Mouse (Mus musculus): Measurements from ENCODE around the gene Eif3l. TPM values are rescaled to one million over a fixed set of nuclear protein-coding genes. Genes with fewer than 3 reads are reported as not detected.

Gene Eif3l
- polyA plus RNA-seq, 1 experiment from 2014 or later: 179 TPM

DNA sequence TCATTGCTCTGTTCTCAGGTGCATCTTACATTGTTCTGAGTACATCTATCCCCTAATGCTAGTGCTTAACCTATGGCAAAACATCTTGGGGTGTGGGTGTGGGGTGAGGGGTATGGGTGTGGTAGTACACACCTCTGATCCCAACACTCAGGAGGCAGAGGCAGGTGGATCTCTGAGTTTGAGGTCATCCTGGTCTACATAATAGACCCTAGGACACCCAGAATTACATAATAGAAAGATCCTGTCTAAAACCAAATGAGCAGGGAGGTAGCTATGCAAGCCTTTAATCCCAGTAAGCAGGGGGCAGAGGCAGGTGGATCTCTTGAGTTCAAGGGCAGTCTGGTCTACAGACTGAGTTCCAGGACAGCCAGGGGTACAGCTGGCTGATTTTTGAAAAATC is 1.2 kb upstream of the Eif3l start:
- peaks cover 24% of the 10 kb centered on the region for H3K36me3 ChIP-seq
- peaks cover 28% of the 10 kb centered on the region for H3K4me1 ChIP-seq (replicated peaks)
- H3K27ac ChIP-seq: no peak overlapping the region
- H3K4me2 ChIP-seq: no peak overlapping the region
- ATAC-seq (ENCODE audit: low FRiP score): no peak
- no peaks in the 10 kb centered on the region for H3K27me3 ChIP-seq
- no peak overlapping the region for H3K9ac ChIP-seq
- no peaks in the 10 kb centered on the region for H3K9me3 ChIP-seq
- no peak overlapping the region for H3K4me3 ChIP-seq

- Histone ChIP-seq H3K9ac (peak overlapping the region; percentile 60; the same call in 1 of the 2 replicates), H3K4me1 (replicated peaks) (peaks cover 28% of the 10 kb centered on the region), H3K9me3 (no peaks in the 10 kb centered on the region), H3K27me3 (no peaks in the 10 kb centered on the region), H3K36me3 (peaks cover 31% of the 10 kb centered on the region), H3K4me3 (peak overlapping the region; percentile 97), H3K27ac (peak overlapping the region; percentile 82), H3K4me2 (peak overlapping the region; percentile 89)
- 37% methylated on average over 10 of the region's 10 CpGs for WGBS
- no peak for ATAC-seq (ENCODE audit: low FRiP score)
Observed at GRCm38 (mm10) chr15:79074446-79074845, 533 bp upstream of the Eif3l start.

- Histone ChIP-seq H3K4me2 (peak overlapping the region; percentile 89), H3K27ac (peak overlapping the region; percentile 82), H3K36me3 (peaks cover 42% of the 10 kb centered on the region), H3K4me3 (peak overlapping the region; percentile 97), H3K4me1 (replicated peaks) (peaks cover 28% of the 10 kb centered on the region), H3K9me3 (no peaks in the 10 kb centered on the region), H3K9ac (peak overlapping the region; percentile 87), H3K27me3 (no peaks in the 10 kb centered on the region)
- ATAC-seq (ENCODE audit: low FRiP score): no peak
- 39% methylated on average over 15 of the region's 15 CpGs for WGBS
Observed at GRCm38 (mm10) chr15:79075658-79076365, 833 bp downstream of the Eif3l start.

DNA sequence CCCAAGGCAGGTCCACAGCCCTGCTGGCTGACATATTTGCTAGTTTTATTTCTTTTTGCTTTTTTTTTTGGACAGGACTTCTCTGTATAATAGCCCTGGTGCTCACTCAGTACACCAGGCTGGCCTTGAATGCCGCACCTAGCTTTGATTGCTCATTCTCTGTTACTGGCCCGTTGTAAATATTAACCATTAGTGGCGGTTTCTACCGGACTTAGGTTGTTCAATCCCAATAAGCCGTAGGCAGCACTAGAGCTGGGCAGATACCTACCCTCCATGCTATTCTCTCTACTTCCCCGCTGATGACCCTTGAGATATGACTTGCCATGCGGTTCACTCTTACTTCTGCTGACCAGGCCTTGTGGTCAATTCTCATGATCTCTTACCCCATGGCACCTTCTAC is 4.6 kb downstream of the Eif3l start:
- no peak overlapping the region for H3K4me2 ChIP-seq
- H3K27ac ChIP-seq: no peak overlapping the region
- H3K4me3 ChIP-seq: no peak overlapping the region
- no peak for ATAC-seq (ENCODE audit: low FRiP score)
- no peaks in the 10 kb centered on the region for H3K9me3 ChIP-seq
- 97% methylated on average over 7 of the region's 7 CpGs for WGBS
- peaks cover 22% of the 10 kb centered on the region for H3K4me1 ChIP-seq (replicated peaks)
- H3K36me3 ChIP-seq: peaks cover 80% of the 10 kb centered on the region
- no peak overlapping the region for H3K9ac ChIP-seq
- H3K27me3 ChIP-seq: no peaks in the 10 kb centered on the region

GRCm38 (mm10) chr15:79092284-79092683 is 17.3 kb downstream of the Eif3l start:
- ATAC-seq (ENCODE audit: low FRiP score): no peak
- Histone ChIP-seq H3K36me3 (peaks cover 84% of the 10 kb centered on the region), H3K4me3 (no peak overlapping the region), H3K4me1 (replicated peaks) (0 out of 2 replicates have a peak, but pooled peaks cover under 1% of the 10 kb centered on the region), H3K9me3 (no peaks in the 10 kb centered on the region), H3K9ac (no peak overlapping the region), H3K27ac (no peak overlapping the region), H3K27me3 (no peaks in the 10 kb centered on the region), H3K4me2 (no peak overlapping the region)
- WGBS: 97% methylated on average over 6 of the region's 6 CpGs

- 85% methylated on average over 7 of the region's 7 CpGs for WGBS
- no peak overlapping the region for H3K4me2 ChIP-seq
- no peaks in the 10 kb centered on the region for H3K9me3 ChIP-seq
- H3K9ac ChIP-seq: no peak overlapping the region
- 0 out of 2 replicates have a peak, but pooled peaks cover 5% of the 10 kb centered on the region for H3K4me1 ChIP-seq (replicated peaks)
- no peak overlapping the region for H3K27ac ChIP-seq
- peaks cover 76% of the 10 kb centered on the region for H3K36me3 ChIP-seq
- H3K4me3 ChIP-seq: no peak overlapping the region
- H3K27me3 ChIP-seq: no peaks in the 10 kb centered on the region
- ATAC-seq (ENCODE audit: low FRiP score): no peak
Observed at GRCm38 (mm10) chr15:79093083-79093839, 18.3 kb downstream of the Eif3l start.

DNA sequence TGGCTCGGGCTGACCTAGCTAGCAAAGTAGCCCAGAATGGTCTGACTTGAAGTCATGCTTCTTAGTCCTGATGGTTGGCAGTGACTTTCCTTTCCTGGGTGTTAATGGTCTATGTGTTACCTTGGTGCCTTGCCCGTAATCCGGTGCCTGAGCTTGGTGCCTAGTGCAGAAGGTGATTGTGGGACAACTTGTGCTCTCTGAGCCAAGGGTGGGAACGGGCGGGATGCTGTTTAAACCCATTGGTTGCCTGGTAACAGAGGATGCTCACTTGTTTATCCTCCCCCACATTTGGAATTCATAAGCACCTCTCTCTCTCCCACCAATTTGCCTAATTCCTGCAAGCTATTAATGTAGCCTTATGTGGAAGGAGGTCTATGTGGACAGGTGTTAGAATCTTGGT is 20.5 kb downstream of the Eif3l start:
- WGBS: 83% methylated on average over 5 of the region's 5 CpGs
- Histone ChIP-seq H3K9me3 (no peaks in the 10 kb centered on the region), H3K36me3 (peaks cover 56% of the 10 kb centered on the region), H3K27ac (no peak overlapping the region), H3K9ac (no peak overlapping the region), H3K27me3 (no peaks in the 10 kb centered on the region; the same call in 1 of the 2 replicates), H3K4me1 (replicated peaks) (0 out of 2 replicates have a peak, but pooled peaks cover 5% of the 10 kb centered on the region), H3K4me2 (no peak overlapping the region), H3K4me3 (no peak overlapping the region)
- ATAC-seq (ENCODE audit: low FRiP score): no peak

GRCm38 (mm10) chr15:79096556-79096955 is 21.6 kb downstream of the Eif3l start:
- no peak overlapping the region for H3K27ac ChIP-seq

DNA sequence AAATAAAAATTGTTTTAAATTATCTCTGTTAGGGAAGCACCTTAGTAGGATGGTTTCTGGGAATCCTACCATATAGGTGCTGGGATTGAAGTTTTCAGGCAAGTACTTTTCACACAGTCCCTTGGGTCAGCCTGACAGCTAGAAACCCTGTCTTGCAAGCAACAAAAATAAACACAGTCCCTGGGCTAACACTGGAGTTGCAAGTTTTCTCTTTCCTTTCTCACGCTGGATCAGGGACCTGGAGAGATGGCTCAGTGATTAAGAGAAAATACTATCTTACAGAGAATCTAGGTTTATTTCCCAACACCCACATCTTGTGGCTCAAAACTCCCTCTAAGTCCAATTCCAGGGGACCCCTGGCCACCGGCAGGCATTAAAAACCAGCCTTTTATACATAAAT is 22.2 kb downstream of the Eif3l start:
- H3K9ac ChIP-seq: no peak overlapping the region
- H3K4me1 ChIP-seq (replicated peaks): 0 out of 2 replicates have a peak, but pooled peaks cover 5% of the 10 kb centered on the region
- 48% methylated on average over 2 of the region's 2 CpGs for WGBS
- H3K4me2 ChIP-seq: no peak overlapping the region
- H3K27me3 ChIP-seq: no peaks in the 10 kb centered on the region; the same call in 1 of the 2 replicates
- peak overlapping the region; percentile 23; the same call in 1 of the 2 replicates for H3K27ac ChIP-seq
- H3K9me3 ChIP-seq: no peaks in the 10 kb centered on the region
- ATAC-seq (ENCODE audit: low FRiP score): no peak
- peaks cover 39% of the 10 kb centered on the region for H3K36me3 ChIP-seq
- H3K4me3 ChIP-seq: no peak overlapping the region

More at GRCm38 (mm10) chr15:79096556-79096955, 21.6 kb downstream of the Eif3l start:
- no peak for ATAC-seq (ENCODE audit: low FRiP score)
- H3K36me3 ChIP-seq: peaks cover 45% of the 10 kb centered on the region
- no peak overlapping the region for H3K4me3 ChIP-seq
- H3K4me1 ChIP-seq (replicated peaks): 0 out of 2 replicates have a peak, but pooled peaks cover 5% of the 10 kb centered on the region
- 78% methylated on average over 3 of the region's 3 CpGs for WGBS
- no peak overlapping the region for H3K9ac ChIP-seq
- H3K9me3 ChIP-seq: no peaks in the 10 kb centered on the region
- H3K4me2 ChIP-seq: no peak overlapping the region
- H3K27me3 ChIP-seq: no peaks in the 10 kb centered on the region; the same call in 1 of the 2 replicates

DNA sequence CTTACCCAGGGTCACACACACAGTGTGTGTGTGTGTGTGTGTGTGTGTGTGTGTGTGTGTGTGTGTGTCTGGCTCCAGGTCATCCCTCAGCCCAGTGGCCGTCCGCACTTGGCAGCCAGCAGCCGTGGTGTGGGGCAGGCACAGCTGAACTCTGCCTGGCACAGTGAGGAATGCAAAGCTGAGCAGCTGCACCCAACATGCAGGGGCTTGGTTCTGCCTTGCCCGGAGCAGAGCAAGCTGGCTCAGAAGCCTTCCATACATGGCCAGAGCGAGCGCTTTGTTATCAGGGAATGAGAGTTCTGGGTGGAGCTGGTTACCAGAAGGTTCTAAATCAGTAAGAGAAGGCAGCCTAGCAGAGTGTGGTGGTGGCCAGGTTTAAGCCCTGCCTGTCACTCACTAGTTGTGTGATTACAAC is 22.6 kb downstream of the Eif3l start:
- no peak overlapping the region for H3K9ac ChIP-seq
- H3K36me3 ChIP-seq: peaks cover 35% of the 10 kb centered on the region
- 55% methylated on average over 6 of the region's 6 CpGs for WGBS
- H3K4me2 ChIP-seq: no peak overlapping the region
- no peak overlapping the region for H3K4me3 ChIP-seq
- H3K27ac ChIP-seq: peak overlapping the region; percentile 23; the same call in 1 of the 2 replicates
- no peak for ATAC-seq (ENCODE audit: low FRiP score)
- 0 out of 2 replicates have a peak, but pooled peaks cover 5% of the 10 kb centered on the region for H3K4me1 ChIP-seq (replicated peaks)
- H3K27me3 ChIP-seq: no peaks in the 10 kb centered on the region; the same call in 1 of the 2 replicates
- H3K9me3 ChIP-seq: no peaks in the 10 kb centered on the region

DNA sequence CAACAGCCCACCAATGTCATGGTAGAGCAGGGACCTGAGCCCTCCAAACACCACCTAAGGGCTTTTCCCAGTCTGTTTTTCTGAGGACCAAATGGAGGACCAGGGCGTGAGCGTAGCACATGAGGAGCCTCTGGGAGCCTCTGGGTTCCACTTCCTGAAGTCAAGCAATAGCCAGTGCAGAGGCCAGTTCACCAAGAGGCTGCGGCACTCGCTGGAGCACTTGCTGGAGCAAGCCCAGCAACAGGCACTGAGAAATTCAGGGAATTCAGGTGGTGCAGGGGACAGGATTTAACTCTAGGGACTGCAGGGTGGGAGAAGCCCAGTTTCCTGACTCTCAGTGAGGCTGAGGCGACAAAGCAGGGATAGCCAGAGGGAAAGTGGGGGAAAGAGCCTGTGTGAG is 23.2 kb downstream of the Eif3l start:
- Histone ChIP-seq H3K36me3 (peaks cover 29% of the 10 kb centered on the region), H3K4me3 (no peak overlapping the region), H3K27me3 (no peaks in the 10 kb centered on the region; the same call in 1 of the 2 replicates), H3K9me3 (no peaks in the 10 kb centered on the region), H3K4me2 (no peak overlapping the region), H3K4me1 (replicated peaks) (0 out of 2 replicates have a peak, but pooled peaks cover 5% of the 10 kb centered on the region), H3K9ac (no peak overlapping the region; the same call in 1 of the 2 replicates), H3K27ac (peak overlapping the region; percentile 25; the same call in 1 of the 2 replicates)
- no peak for ATAC-seq (ENCODE audit: low FRiP score)
- 73% methylated on average over 5 of the region's 5 CpGs for WGBS

GRCm38 (mm10) chr15:79098868-79099267 is 23.9 kb downstream of the Eif3l start:
- WGBS: 57% methylated on average over 7 of the region's 7 CpGs
- no peaks in the 10 kb centered on the region; the same call in 1 of the 2 replicates for H3K27me3 ChIP-seq
- peaks cover 22% of the 10 kb centered on the region for H3K36me3 ChIP-seq
- H3K27ac ChIP-seq: no peak overlapping the region
- no peaks in the 10 kb centered on the region for H3K9me3 ChIP-seq
- no peak overlapping the region for H3K9ac ChIP-seq
- H3K4me3 ChIP-seq: no peak overlapping the region
- H3K4me2 ChIP-seq: no peak overlapping the region
- ATAC-seq (ENCODE audit: low FRiP score): no peak
- H3K4me1 ChIP-seq (replicated peaks): 0 out of 2 replicates have a peak, but pooled peaks cover 5% of the 10 kb centered on the region
